Mouse (Mus musculus) midbrain, embryonic 11.5 days (tissue): ENCODE data around the gene Cdr2. TPM values are rescaled to one million over a fixed set of nuclear protein-coding genes. Genes with fewer than 3 reads are reported as not detected.
"Not testable (repeated sequence)": the region's sequence is repeated elsewhere in the genome, so short reads cannot be mapped to it uniquely, and the experiment has no call there.

Experiments
- ATAC-seq: fragments of 200-750 bp; cut with Nextera tagmentation; 2 replicates; pipeline ENCODE4 v1.8.0; 2017; ENCODE audit warnings: moderate TSS enrichment, moderate library complexity; ENCODE audit not compliant: low FRiP score
- DNase-seq: peaks from one replicate; pipeline ENCODE4 v3.0.0; 2015; ENCODE audit warnings: low spot score; ENCODE audit errors: missing footprints
- H3K27ac ChIP-seq: fragments of 300-500 bp; sonication (generic); 2 replicates; pipeline ENCODE4 v1.5.1; 2014; ENCODE audit warnings: low read depth, low read length
- H3K27me3 ChIP-seq: fragments of 300-500 bp; sonication (generic); 2 replicates; pipeline ENCODE4 v1.6.1; 2014; ENCODE audit warnings: mild to moderate bottlenecking, low read length, moderate library complexity, mixed read lengths; ENCODE audit not compliant: control insufficient read depth, insufficient read depth
- H3K36me3 ChIP-seq: fragments of 300-500 bp; sonication (generic); 2 replicates; pipeline ENCODE4 v1.6.1; 2014; ENCODE audit warnings: mild to moderate bottlenecking, low read length, moderate library complexity, mixed read lengths; ENCODE audit not compliant: control insufficient read depth, insufficient read depth
- H3K4me1 ChIP-seq: fragments of 300-500 bp; sonication (generic); 2 replicates; pipeline ENCODE4 v1.6.1; 2014; ENCODE audit warnings: low read length; ENCODE audit not compliant: control insufficient read depth, insufficient read depth
- H3K4me2 ChIP-seq: fragments of 300-500 bp; sonication (generic); 2 replicates; pipeline ENCODE4 v1.6.1; 2014; ENCODE audit warnings: mild to moderate bottlenecking, moderate library complexity
- H3K4me3 ChIP-seq: fragments of 300-500 bp; sonication (generic); 2 replicates; pipeline ENCODE4 v1.5.1; 2014; ENCODE audit warnings: low read depth, low read length
- H3K9ac ChIP-seq: fragments of 300-500 bp; sonication (generic); 2 replicates; pipeline ENCODE4 v1.6.1; 2014; ENCODE audit warnings: low read length
- H3K9me3 ChIP-seq: fragments of 300-500 bp; sonication (generic); 2 replicates; pipeline ENCODE4 v1.6.1; 2016; ENCODE audit warnings: low read length; ENCODE audit not compliant: control insufficient read depth
- WGBS: fragments of 180-500 bp; shearing (Covaris S2); extraction: QIAGEN DNeasy Blood & Tissue Kit; methylation state at CpG from one replicate; pipeline ENCODE4 v1.1.7; 2014; 5-methylcytosine and 5-hydroxymethylcytosine counted together
- polyA plus RNA-seq: library from polyadenylated mRNA; unstranded; fragments of >200 nt; fragmentation: Nextera tagmentation; extraction: Ambion mirVana; gene quantifications from 2 replicates; pipeline ENCODE4 v1.2.1, GENCODE M21; 2014

Cdr2 gene
- polyA plus RNA-seq, 1 experiment from 2014 or later: 17.6 TPM

- not testable (repeated sequence) for H3K4me2 ChIP-seq, H3K36me3 ChIP-seq
These were observed 28.5 kb downstream of the Cdr2 start for GRCm38 (mm10) chr7:120953591-120953990.

GRCm38 (mm10) chr7:120943936-120944509, 38.1 kb downstream of the Cdr2 start:
- Histone ChIP-seq H3K4me3 (no peak overlapping the region), H3K36me3 (peaks cover 26% of the 10 kb centered on the region)
- WGBS: 72% methylated on average over 6 of the region's 8 CpGs

More at GRCm38 (mm10) chr7:120953591-120953990, 28.5 kb downstream of the Cdr2 start:
- ATAC-seq, DNase-seq, H3K4me3 ChIP-seq, H3K9me3 ChIP-seq, H3K27me3 ChIP-seq, H3K27ac ChIP-seq, H3K9ac ChIP-seq, H3K4me1 ChIP-seq: not testable (repeated sequence)
- WGBS: 84% methylated on average over 7 of the region's 7 CpGs

GRCm38 (mm10) chr7:120942506-120942905, 39.6 kb downstream of the Cdr2 start:
- H3K27ac ChIP-seq: no peak overlapping the region
- 94% methylated on average over 1 of the region's 1 CpGs for whole genome bisulfite sequencing
- no peaks in the 10 kb centered on the region for H3K4me1 ChIP-seq
- H3K4me2 ChIP-seq: no peak overlapping the region
- DNase-seq: no peak
- H3K4me3 ChIP-seq: no peak overlapping the region
- no peak overlapping the region for H3K9ac ChIP-seq
- no peaks in the 10 kb centered on the region for H3K9me3 ChIP-seq
- H3K27me3 ChIP-seq: no peaks in the 10 kb centered on the region
- no peak for ATAC-seq
- peaks cover 31% of the 10 kb centered on the region for H3K36me3 ChIP-seq

More at GRCm38 (mm10) chr7:120943936-120944509, 38.1 kb downstream of the Cdr2 start:
- Histone ChIP-seq H3K9ac (no peak overlapping the region), H3K27me3 (no peaks in the 10 kb centered on the region), H3K4me1 (no peaks in the 10 kb centered on the region), H3K9me3 (no peaks in the 10 kb centered on the region), H3K27ac (no peak overlapping the region), H3K4me2 (no peak overlapping the region)
- ATAC-seq (no peak), DNase-seq (no peak)

GRCm38 (mm10) chr7:120941214-120941613, 40.9 kb downstream of the Cdr2 start:
- H3K9ac ChIP-seq: no peak overlapping the region
- 98% methylated on average over 6 of the region's 6 CpGs for WGBS
- no peaks in the 10 kb centered on the region for H3K9me3 ChIP-seq
- H3K27ac ChIP-seq: no peak overlapping the region
- no peak overlapping the region for H3K4me2 ChIP-seq
- no peak overlapping the region for H3K4me3 ChIP-seq
- peaks cover 33% of the 10 kb centered on the region for H3K36me3 ChIP-seq
- DNase-seq: no peak
- H3K27me3 ChIP-seq: no peaks in the 10 kb centered on the region
- no peak for ATAC-seq
- no peaks in the 10 kb centered on the region for H3K4me1 ChIP-seq

GRCm38 (mm10) chr7:120940343-120940742, 41.8 kb downstream of the Cdr2 start:
- Histone ChIP-seq H3K27me3 (no peaks in the 10 kb centered on the region), H3K4me3 (no peak overlapping the region), H3K4me2 (no peak overlapping the region), H3K9ac (no peak overlapping the region), H3K27ac (no peak overlapping the region), H3K9me3 (no peaks in the 10 kb centered on the region), H3K4me1 (no peaks in the 10 kb centered on the region), H3K36me3 (peaks cover 34% of the 10 kb centered on the region)
- 93% methylated on average over 12 of the region's 12 CpGs for WGBS
- ATAC-seq: no peak
- DNase-seq: no peak

GRCm38 (mm10) chr7:120938206-120938605, 43.9 kb downstream of the Cdr2 start:
- WGBS: 89% methylated on average over 9 of the region's 9 CpGs
- Histone ChIP-seq H3K9ac (no peak overlapping the region), H3K9me3 (no peaks in the 10 kb centered on the region), H3K4me3 (no peak overlapping the region), H3K4me2 (no peak overlapping the region), H3K4me1 (no peaks in the 10 kb centered on the region), H3K27ac (no peak overlapping the region), H3K36me3 (peaks cover 29% of the 10 kb centered on the region), H3K27me3 (no peaks in the 10 kb centered on the region)
- no peak for DNase-seq
- ATAC-seq: no peak

- no peaks in the 10 kb centered on the region for H3K4me1 ChIP-seq
- WGBS: 92% methylated on average over 4 of the region's 4 CpGs
- no peak overlapping the region for H3K9ac ChIP-seq
- ATAC-seq: no peak
- no peak overlapping the region for H3K27ac ChIP-seq
- H3K27me3 ChIP-seq: no peaks in the 10 kb centered on the region
- no peak overlapping the region for H3K4me3 ChIP-seq
- H3K4me2 ChIP-seq: no peak overlapping the region
- peaks cover 31% of the 10 kb centered on the region for H3K36me3 ChIP-seq
- no peak for DNase-seq
- no peaks in the 10 kb centered on the region for H3K9me3 ChIP-seq
These were observed 45.6 kb downstream of the Cdr2 start for GRCm38 (mm10) chr7:120936522-120936921.

GRCm38 (mm10) chr7:120934716-120935115, 47.4 kb downstream of the Cdr2 start:
- no peak overlapping the region for H3K9ac ChIP-seq
- no peak overlapping the region for H3K27ac ChIP-seq
- ATAC-seq (0 out of 2 replicates have a peak, but pooled peaks have one; percentile 30), DNase-seq (peak; percentile 88)
- no peak overlapping the region for H3K4me2 ChIP-seq
- WGBS: 29% methylated on average over 5 of the region's 5 CpGs
- H3K27me3 ChIP-seq: no peaks in the 10 kb centered on the region
- no peaks in the 10 kb centered on the region for H3K4me1 ChIP-seq
- H3K36me3 ChIP-seq: peaks cover 23% of the 10 kb centered on the region
- no peaks in the 10 kb centered on the region for H3K9me3 ChIP-seq
- H3K4me3 ChIP-seq: no peak overlapping the region

GRCm38 (mm10) chr7:120933680-120934195, 48.4 kb downstream of the Cdr2 start:
- ATAC-seq: no peak

More at GRCm38 (mm10) chr7:120933680-120934195, 48.4 kb downstream of the Cdr2 start:
- no peak for DNase-seq
- Histone ChIP-seq H3K27me3 (no peaks in the 10 kb centered on the region), H3K4me1 (no peaks in the 10 kb centered on the region), H3K4me3 (no peak overlapping the region), H3K9ac (no peak overlapping the region), H3K36me3 (peaks cover 17% of the 10 kb centered on the region), H3K9me3 (no peaks in the 10 kb centered on the region), H3K27ac (no peak overlapping the region), H3K4me2 (no peak overlapping the region)
- 81% methylated on average over 5 of the region's 5 CpGs for WGBS
